In genomic region chr8:11322724-11323585, GRCm38 (mm10) we compare ENCODE assay signal across 13 mouse cellular contexts. TPM values are rescaled to one million over a fixed set of nuclear protein-coding genes. Genes with fewer than 3 reads are reported as not detected.
DNase-seq lines count a peak whose midpoint lies in the region; ATAC-seq and TF ChIP-seq lines count a peak whose summit lies in the region.
"Had no signal": no experiment of that assay in that cellular context is flagged by ENCODE, and none has a peak within 500 bp of the region (broad histone marks: within the 10 kb centered on the region; RNA-seq: fewer than 3 reads in every experiment).

No protein-coding gene starts in this region.

- ATAC-seq in lung, embryonic 14.5 days (ENCODE audit: insufficient read depth) = peak; percentile 54; the same call in 1 of the 2 replicates
- ATAC-seq in kidney, postnatal 0 days (replicated peaks; ENCODE audit: low FRiP score, low read depth) = no peak
- peak; percentile 23; the same call in 1 of the 2 replicates for ATAC-seq in megakaryocyte progenitor cell, adult 5-6 weeks (replicated peaks; ENCODE audit: poor library complexity)
- ATAC-seq: midbrain, embryonic 15.5 days; Patski had no signal

- no peak for TF ChIP-seq POLR2A in lung, adult 2 months (IDR thresholded peaks at IDR 0.05; ENCODE audit: borderline replicate concordance, extremely low read depth, low read depth, low read length)

- H3K36me3 ChIP-seq in lung, embryonic 14.5 days (ENCODE audit: insufficient read depth) = peaks cover 18% of the 10 kb centered on the region; the same call in 1 of the 2 replicates
- H3K36me3 ChIP-seq in kidney, postnatal 0 days (ENCODE audit: insufficient read depth, low read length) = peaks cover 8% of the 10 kb centered on the region; the same call in 1 of the 2 replicates
- H3K36me3 ChIP-seq: limb, embryonic 13.5 days; midbrain, embryonic 15.5 days had no signal

- H3K9ac ChIP-seq in lung, embryonic 14.5 days = no peak overlapping the region
- no peak overlapping the region for H3K9ac ChIP-seq in kidney, postnatal 0 days (ENCODE audit: low read depth, low read length)
- H3K9ac ChIP-seq: limb, embryonic 13.5 days; midbrain, embryonic 15.5 days had no signal

- H3K4me2 ChIP-seq in lung, embryonic 14.5 days = no peak overlapping the region
- H3K4me2 ChIP-seq in kidney, postnatal 0 days (ENCODE audit: low read length) = no peak overlapping the region
- H3K4me2 ChIP-seq: limb, embryonic 13.5 days; midbrain, embryonic 15.5 days had no signal

- 73% methylated on average over 5 of the region's 5 CpGs for WGBS in lung, embryonic 14.5 days
- WGBS in lung, adult 2 months = 34% methylated on average over 5 of the region's 5 CpGs
- WGBS in kidney, postnatal 0 days = 76% methylated on average over 5 of the region's 5 CpGs

- no peak overlapping the region for H3K4me3 ChIP-seq in lung, embryonic 14.5 days (ENCODE audit: low read depth, low read length)
- H3K4me3 ChIP-seq in lung, adult 2 months (replicated peaks; ENCODE audit: extremely low read depth, low read depth, low read length) = no peak overlapping the region
- H3K4me3 ChIP-seq in kidney, postnatal 0 days (replicated peaks; ENCODE audit: low read depth, low read length) = no peak overlapping the region
- H3K4me3 ChIP-seq: limb, embryonic 13.5 days; midbrain, embryonic 15.5 days had no signal

- peak overlapping the region; percentile 55; the same call in 1 of the 2 replicates for H3K27ac ChIP-seq in lung, embryonic 14.5 days (ENCODE audit: low read depth)
- peak overlapping the region; percentile 60; the same call in 1 of the 2 replicates for H3K27ac ChIP-seq in kidney, postnatal 0 days
- H3K27ac ChIP-seq: limb, embryonic 13.5 days; midbrain, embryonic 15.5 days had no signal

- 0 out of 2 replicates have a peak, but pooled peaks cover 2% of the 10 kb centered on the region for H3K4me1 ChIP-seq in lung, embryonic 14.5 days (ENCODE audit: insufficient read depth)
- H3K4me1 ChIP-seq in lung, adult 2 months (ENCODE audit: control insufficient read depth, insufficient read depth, low read length) = peaks cover 38% of the 10 kb centered on the region
- peaks cover 40% of the 10 kb centered on the region for H3K4me1 ChIP-seq in kidney, postnatal 0 days (replicated peaks; ENCODE audit: insufficient read depth, low read length)
- H3K4me1 ChIP-seq: midbrain, embryonic 15.5 days had no signal

- TF ChIP-seq CTCF in lung, embryonic 14.5 days (IDR thresholded peaks at IDR 0.05; ENCODE audit: low read depth) = no peak
- no peak for TF ChIP-seq CTCF in lung, adult 2 months (IDR thresholded peaks at IDR 0.05; ENCODE audit: insufficient read depth, low read length)
- TF ChIP-seq CTCF in kidney, postnatal 0 days (IDR thresholded peaks at IDR 0.05; ENCODE audit: low read depth) = no peak

- peak; percentile 48 for DNase-seq in adrenal gland, postnatal 14 days
- DNase-seq in adrenal gland, postnatal 36 days = no peak
- peak; percentile 50 for DNase-seq in lung, embryonic 14.5 days
- no peak for DNase-seq in lung, adult 2 months
- no peak for DNase-seq in kidney, postnatal 0 days (ENCODE audit: low spot score)
- no peak for DNase-seq in spleen, postnatal 10 days (ENCODE audit: low spot score in 2 of 2)
- DNase-seq in ovary, postnatal 10 days (ENCODE audit: low spot score) = no peak
- DNase-seq: cerebellum, postnatal 14 days; thymus, postnatal 25 days had no signal

- no peaks in the 10 kb centered on the region for H3K27me3 ChIP-seq in lung, embryonic 14.5 days (ENCODE audit: insufficient read depth, low read length)
- no peaks in the 10 kb centered on the region for H3K27me3 ChIP-seq in kidney, postnatal 0 days (ENCODE audit: insufficient read depth, low read length)
- H3K27me3 ChIP-seq: limb, embryonic 13.5 days; midbrain, embryonic 15.5 days; Patski had no signal

- no peaks in the 10 kb centered on the region for H3K9me3 ChIP-seq in lung, embryonic 14.5 days (ENCODE audit: low read depth, low read length)
- no peaks in the 10 kb centered on the region for H3K9me3 ChIP-seq in kidney, postnatal 0 days (replicated peaks; ENCODE audit: low read length)
- H3K9me3 ChIP-seq: limb, embryonic 13.5 days; midbrain, embryonic 15.5 days had no signal

RNA-seq across cellular contexts. Expression of gene Col4a1, which starts 10.3 kb away (rescaled TPM):
- total RNA-seq in adrenal gland, postnatal 14 days (2021) = 574 and 650 TPM in 2 replicates
- total RNA-seq in adrenal gland, postnatal 36 days (2021) = 100 to 1,000 TPM; 359 to 687 TPM
- 372 and 389 TPM in 2 replicates for polyA plus RNA-seq in lung, embryonic 14.5 days (2014; fragmentation: Nextera tagmentation; extraction: Ambion mirVana)
- polyA plus RNA-seq in lung, adult 2 months (2012; rRNA removed) = 556 and 580 TPM in 2 replicates
- 305 and 310 TPM in 2 replicates for polyA plus RNA-seq in kidney, postnatal 0 days (2015; fragmentation: Nextera tagmentation; extraction: Ambion mirVana)
- total RNA-seq in megakaryocyte progenitor cell, adult 5-6 weeks (2015) = 0.29 and 0.32 TPM in 2 replicates
- 0.08 and 1.8 TPM in 2 replicates for total RNA-seq in megakaryocyte progenitor cell, adult 5-6 weeks (2017)

RNA-seq across cellular contexts. Expression of gene Col4a2, which starts 10.3 kb away (rescaled TPM):
- 341 and 356 TPM in 2 replicates for total RNA-seq in adrenal gland, postnatal 14 days (2021)
- 100 to 1,000 TPM; 182 to 302 TPM for total RNA-seq in adrenal gland, postnatal 36 days (2021)
- polyA plus RNA-seq in lung, embryonic 14.5 days (2014; fragmentation: Nextera tagmentation; extraction: Ambion mirVana) = 103 and 111 TPM in 2 replicates
- polyA plus RNA-seq in lung, adult 2 months (2012; rRNA removed) = 219 and 237 TPM in 2 replicates
- polyA plus RNA-seq in kidney, postnatal 0 days (2015; fragmentation: Nextera tagmentation; extraction: Ambion mirVana) = 139 and 140 TPM in 2 replicates
- 0.22 and 0.29 TPM in 2 replicates for total RNA-seq in megakaryocyte progenitor cell, adult 5-6 weeks (2015)
- total RNA-seq in megakaryocyte progenitor cell, adult 5-6 weeks (2017) = 0.46 and 0.64 TPM in 2 replicates

Comparison
In these comparisons a context has a peak if more than half of its experiments do, and no peak if none do; other contexts are left out.
1. DNase-seq: peak in adrenal gland, postnatal 14 days (single experiment) and lung, embryonic 14.5 days (single experiment); none in adrenal gland, postnatal 36 days (0 of 2), lung, adult 2 months (single experiment), kidney, postnatal 0 days (single experiment), spleen, postnatal 10 days (0 of 2) and ovary, postnatal 10 days (single experiment).
2. RNA of gene Col4a1, which starts 10.3 kb away (total RNA-seq): 359 to 687 TPM in adrenal gland, postnatal 36 days and 574 to 650 TPM in adrenal gland, postnatal 14 days; 0.08 to 1.8 TPM in megakaryocyte progenitor cell, adult 5-6 weeks; every median in the first group is over 100 times any median in the second.
3. RNA of gene Col4a2, which starts 10.3 kb away (total RNA-seq): 341 to 356 TPM in adrenal gland, postnatal 14 days and 182 to 302 TPM in adrenal gland, postnatal 36 days; 0.22 to 0.64 TPM in megakaryocyte progenitor cell, adult 5-6 weeks; every median in the first group is over 100 times any median in the second.